Mouse (Mus musculus): Measurements from ENCODE around the gene Trpv5.

DNA sequence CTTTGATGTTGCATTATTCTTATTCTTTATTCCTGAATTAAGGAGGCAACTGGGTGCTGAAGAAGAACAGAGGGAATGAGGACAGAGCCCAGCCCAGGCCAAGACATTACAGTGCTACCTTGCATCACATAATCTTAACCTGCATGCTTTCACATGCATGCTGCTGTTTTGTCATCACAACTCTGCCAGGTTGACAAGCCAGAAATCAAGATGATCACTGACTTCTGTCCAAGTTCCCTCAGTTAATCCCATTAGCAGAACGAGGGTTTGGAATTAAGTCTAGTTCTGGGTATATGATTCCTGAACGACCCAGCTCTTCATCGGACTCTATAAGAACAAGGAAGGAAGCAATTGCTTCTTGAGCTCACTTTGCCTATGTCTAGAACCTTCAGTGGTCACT lies 34.3 kb downstream of the Trpv5 start:
- no peak for TF ChIP-seq POLR2A (IDR thresholded peaks at IDR 0.05; ENCODE audit: low read depth, low read length)
- no peak for TF ChIP-seq CTCF (IDR thresholded peaks at IDR 0.05; ENCODE audit: extremely low read depth, insufficient read depth, insufficient read length, insufficient replicate concordance)

Measured in spleen, adult 2 months (tissue).